Mouse (Mus musculus) cortical plate, adult 2 months (tissue): ENCODE results near the gene 6430548M08Rik.

Source experiments
- CTCF ChIP-seq: fragments of 200-500 bp; IDR thresholded peaks from 2 replicates; pipeline ENCODE4 v1.5.1; 2011; ENCODE audit warnings: mild to moderate bottlenecking, control low read depth, low read length; ENCODE audit not compliant: insufficient read depth; ENCODE audit errors: extremely low read depth
- POLR2A ChIP-seq: fragments of 200-500 bp; IDR thresholded peaks from 2 replicates; pipeline ENCODE4 v1.6.1; 2011; ENCODE audit warnings: mild to moderate bottlenecking, low read length, control low read depth; ENCODE audit not compliant: insufficient read depth; ENCODE audit errors: extremely low read depth

GRCm38 (mm10) chr8:120186454-120186853 is 72.5 kb downstream of the 6430548M08Rik start:
- TF ChIP-seq CTCF, result no peak
- TF ChIP-seq POLR2A, result no peak
